Mouse (Mus musculus): ENCODE measurements around the gene Ubl7. TPM values are rescaled to one million over a fixed set of nuclear protein-coding genes. Genes with fewer than 3 reads are reported as not detected.

Gene Ubl7
- total and polyA plus RNA-seq, 3 experiments: 24.7 to 81.1 (median 37.3) TPM

DNA sequence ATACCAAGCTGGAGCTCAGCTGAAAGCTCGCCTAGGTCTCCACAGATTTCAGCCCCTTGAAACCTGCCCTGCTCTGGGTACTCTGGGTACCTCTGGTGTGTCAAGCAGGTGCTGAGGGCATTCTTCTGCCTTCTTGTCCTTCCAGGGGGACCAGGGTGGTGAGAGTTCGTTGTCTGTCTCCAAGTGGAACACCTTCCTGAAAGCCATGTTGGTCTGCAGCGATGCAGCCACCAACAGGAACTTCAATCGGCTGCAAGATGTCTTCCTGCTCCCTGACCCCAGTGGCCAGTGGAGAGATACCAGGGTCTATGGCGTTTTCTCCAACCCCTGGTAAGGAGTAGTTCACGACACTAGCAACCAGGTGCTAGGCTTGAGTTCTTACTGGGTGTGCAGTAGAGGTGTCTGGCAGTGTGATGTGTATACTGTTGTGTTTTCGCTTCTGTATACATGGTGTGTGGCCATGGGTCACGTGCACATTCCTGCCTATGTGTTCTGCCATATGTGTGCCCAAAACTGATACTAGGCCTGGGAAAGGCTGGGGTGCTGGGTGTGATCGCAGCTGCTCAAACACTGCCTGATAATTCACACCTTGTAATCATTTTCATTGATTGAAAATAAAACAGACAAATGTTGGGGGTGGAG lies 45.5 kb downstream of the Ubl7 start:
- Histone ChIP-seq H3K4me2 (ENCODE audit: insufficient read depth, low read depth, poor library complexity, severe bottlenecking) (peak overlapping the region; percentile 95), H3K27me3 (replicated peaks) (no peaks in the 10 kb centered on the region), H3K9me3 (replicated peaks; ENCODE audit: low read length) (no peaks in the 10 kb centered on the region), H3K27ac (ENCODE audit: insufficient read depth, low read depth) (peak overlapping the region; percentile 99), H3K36me3 (replicated peaks in 1 of 2; ENCODE audit: control insufficient read depth in 1 of 2, insufficient read depth in 1 of 2, low read length in 1 of 2) (peaks cover 84 to 96% of the 10 kb centered on the region in 2 experiments), H3K4me3 (replicated peaks in 1 of 3; ENCODE audit: low read depth in 2 of 3, low read length in 2 of 3, poor library complexity in 1 of 3) (peak overlapping the region; percentile 20 to 60 (median 44)), H3K4me1 (ENCODE audit: control insufficient read depth in 1 of 2, insufficient read depth in 2 of 2) (peaks cover 46 to 98% of the 10 kb centered on the region in 2 experiments), H3K9ac (ENCODE audit: insufficient read depth, low read depth) (peak overlapping the region; percentile 39; the same call in 1 of the 2 replicates), H3K79me2 (replicated peaks; ENCODE audit: control insufficient read depth, extremely low read depth, insufficient read depth, poor library complexity, severe bottlenecking) (peaks cover 74% of the 10 kb centered on the region)
- dilution Hi-C loops (cut with MboI; ENCODE audit: extremely low pct_ligation_motif_present, extremely low pct_unique_long_range_greater_than_20kb, low sequenced_read_pairs) (no loop called here), in situ Hi-C loops (cut with MboI; ENCODE audit: low pct_ligation_motif_present, low pct_unique_long_range_greater_than_20kb, low sequenced_read_pairs) (no loop called here)
- TF ChIP-seq PAX5 (IDR thresholded peaks at IDR 0.05; ENCODE audit: low read length) (no peak), MAX (IDR thresholded peaks at IDR 0.05; ENCODE audit: low read length) (0 out of 2 replicates have a peak, but pooled peaks have one; percentile 25), GABPA (IDR thresholded peaks at IDR 0.05; ENCODE audit: insufficient replicate concordance, low read depth, low read length) (no peak), ZMIZ1 (IDR thresholded peaks at IDR 0.05; ENCODE audit: low read depth, low read length) (peak; percentile 27; the same call in 1 of the 2 replicates), UBTF (IDR thresholded peaks at IDR 0.05; ENCODE audit: low read depth, low read length) (no peak), BHLHE40 (IDR thresholded peaks at IDR 0.05; ENCODE audit: low read depth, low read length) (peak; percentile 91), TBP (conservative IDR thresholded peaks at IDR 0.05; ENCODE audit: low read depth, low read length) (no peak), USF2 (conservative IDR thresholded peaks at IDR 0.05; ENCODE audit: low read depth, low read length) (peak; percentile 76), POLR2AphosphoS2 (IDR thresholded peaks at IDR 0.05; ENCODE audit: low read depth, low read length) (no peak), NRF1 (IDR thresholded peaks at IDR 0.05; ENCODE audit: low read depth, low read length) (no peak), USF1 (IDR thresholded peaks at IDR 0.05; ENCODE audit: low read depth, low read length) (peak; percentile 67), MXI1 (IDR thresholded peaks at IDR 0.05; ENCODE audit: low read depth, low read length) (no peak), JUN (IDR thresholded peaks at IDR 0.05; ENCODE audit: insufficient read depth, low read depth, low read length) (no peak), MAZ (IDR thresholded peaks at IDR 0.05; ENCODE audit: low read depth, low read length) (no peak), MEF2A (IDR thresholded peaks at IDR 0.05; ENCODE audit: borderline replicate concordance, low read depth, low read length) (no peak), ETS1 (conservative IDR thresholded peaks at IDR 0.05; ENCODE audit: low read depth, low read length) (no peak)
- no peak for DNase-seq (ENCODE audit: extremely low read depth)

DNA sequence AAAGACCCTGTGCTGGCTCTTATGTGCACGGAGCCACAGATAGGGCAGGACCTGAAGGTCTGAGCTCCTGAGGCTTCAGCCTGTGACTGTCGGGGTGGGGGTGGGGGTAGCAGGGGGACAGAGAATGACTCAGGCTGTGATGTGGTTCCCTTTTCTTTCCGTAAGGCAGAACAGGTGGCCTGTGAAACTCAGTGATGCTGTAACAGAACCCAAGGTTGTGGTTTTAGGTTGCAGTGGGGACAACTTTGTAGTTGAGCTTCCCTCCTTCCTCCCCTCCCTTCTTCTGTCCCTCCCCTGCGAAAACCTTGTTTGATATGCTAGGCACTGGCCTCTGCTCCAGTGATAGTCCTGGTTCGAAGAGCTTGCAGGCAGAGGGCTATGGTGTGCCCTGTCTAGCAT lies 46.1 kb downstream of the Ubl7 start:
- peak; percentile 94 for DNase-seq (ENCODE audit: extremely low read depth)

More for the DNA sequence above, 46.1 kb downstream of the Ubl7 start:
- Histone ChIP-seq H3K79me2 (replicated peaks; ENCODE audit: control insufficient read depth, extremely low read depth, insufficient read depth, poor library complexity, severe bottlenecking) (peaks cover 69% of the 10 kb centered on the region), H3K36me3 (replicated peaks in 1 of 2; ENCODE audit: control insufficient read depth in 1 of 2, insufficient read depth in 1 of 2, low read length in 1 of 2) (peaks cover 85 to 96% of the 10 kb centered on the region in 2 experiments), H3K4me1 (ENCODE audit: control insufficient read depth in 1 of 2, insufficient read depth in 2 of 2) (peaks cover 45 to 98% of the 10 kb centered on the region in 2 experiments), H3K27ac (ENCODE audit: insufficient read depth, low read depth) (peak overlapping the region; percentile 99), H3K27me3 (replicated peaks) (no peaks in the 10 kb centered on the region), H3K9ac (ENCODE audit: insufficient read depth, low read depth) (peak overlapping the region; percentile 39; the same call in 1 of the 2 replicates), H3K4me2 (ENCODE audit: insufficient read depth, low read depth, poor library complexity, severe bottlenecking) (peak overlapping the region; percentile 95), H3K9me3 (replicated peaks; ENCODE audit: low read length) (no peaks in the 10 kb centered on the region), H3K4me3 (replicated peaks in 1 of 3; ENCODE audit: low read depth in 2 of 3, low read length in 2 of 3, poor library complexity in 1 of 3) (peak overlapping the region in 2 of 3 experiments; percentile 31 to 60)
- dilution Hi-C loops (cut with MboI; ENCODE audit: extremely low pct_ligation_motif_present, extremely low pct_unique_long_range_greater_than_20kb, low sequenced_read_pairs): no loop called here
- in situ Hi-C loops (cut with MboI; ENCODE audit: low pct_ligation_motif_present, low pct_unique_long_range_greater_than_20kb, low sequenced_read_pairs): no loop called here
- TF ChIP-seq POLR2A (IDR thresholded peaks at IDR 0.05; ENCODE audit: low read depth, low read length) (peak; percentile 21), EP300 (IDR thresholded peaks at IDR 0.05; ENCODE audit: low read length) (peak; percentile 88), SMC3 (IDR thresholded peaks at IDR 0.05; ENCODE audit: low read depth, low read length) (no peak; the same call in 1 of the 2 replicates), CHD2 (IDR thresholded peaks at IDR 0.05; ENCODE audit: low read length) (peak; percentile 81), PAX5 (IDR thresholded peaks at IDR 0.05; ENCODE audit: low read length) (no peak), MEF2A (IDR thresholded peaks at IDR 0.05; ENCODE audit: borderline replicate concordance, low read depth, low read length) (peak; percentile 24; the same call in 1 of the 2 replicates), MYC (IDR thresholded peaks at IDR 0.05; ENCODE audit: low read depth, low read length) (peak; percentile 75; the same call in 1 of the 2 replicates), JUND (conservative IDR thresholded peaks at IDR 0.05; ENCODE audit: low read depth, low read length) (peak; percentile 58), MAZ (IDR thresholded peaks at IDR 0.05; ENCODE audit: low read depth, low read length) (peak; percentile 97), TBP (conservative IDR thresholded peaks at IDR 0.05; ENCODE audit: low read depth, low read length) (no peak), JUN (IDR thresholded peaks at IDR 0.05; ENCODE audit: insufficient read depth, low read depth, low read length) (peak; percentile 36; the same call in 1 of the 2 replicates), IRF4 (IDR thresholded peaks at IDR 0.05; ENCODE audit: low read depth, low read length) (peak; percentile 68), HCFC1 (IDR thresholded peaks at IDR 0.05; ENCODE audit: low read depth, low read length) (peak; percentile 77), ETS1 (conservative IDR thresholded peaks at IDR 0.05; ENCODE audit: low read depth, low read length) (peak; percentile 97), BHLHE40 (IDR thresholded peaks at IDR 0.05; ENCODE audit: low read depth, low read length) (no peak; the same call in 1 of the 2 replicates), TCF12 (IDR thresholded peaks at IDR 0.05; ENCODE audit: low read depth, low read length) (peak; percentile 95), SIN3A (IDR thresholded peaks at IDR 0.05; ENCODE audit: low read length) (peak; percentile 68; the same call in 1 of the 2 replicates)
